Mouse (Mus musculus): Measurements from ENCODE around the gene Hspa13.

GRCm38 (mm10) chr16:75767250-75768002 is 522 bp upstream of the Hspa13 start:
- TF ChIP-seq POLR2A (IDR thresholded peaks at IDR 0.05; ENCODE audit: insufficient read length, low read depth) (no peak), TCF12 (IDR thresholded peaks at IDR 0.05; ENCODE audit: insufficient read depth, poor library complexity, severe bottlenecking) (no peak), POLR2AphosphoS2 (IDR thresholded peaks at IDR 0.05; ENCODE audit: insufficient read length, low read depth) (no peak), CEBPB (IDR thresholded peaks at IDR 0.05; ENCODE audit: insufficient read depth, poor library complexity, severe bottlenecking) (no peak), USF1 (IDR thresholded peaks at IDR 0.05; ENCODE audit: low read depth) (no peak), TCF3 (IDR thresholded peaks at IDR 0.05; ENCODE audit: insufficient read length, low read depth) (no peak), MYOD1 (IDR thresholded peaks at IDR 0.05; ENCODE audit: control insufficient read depth in 1 of 3, insufficient read length in 2 of 3, low read depth in 2 of 3) (no peak)

All from myocyte (in vitro differentiated cells).